Mouse (Mus musculus) granulocyte monocyte progenitor cell, adult 5-6 weeks (primary cell): ENCODE measurements at regions not wholly inside any gene's neighbourhood (a gene's known extent, or its start where the extent isn't known, plus 50 kb on each side); places are given as distances from the start of the nearest gene placed in this dataset.

ENCODE experiments used
- ATAC-seq: replicated peaks from 2 replicates; pipeline ENCODE4 v1.8.0; 2016; ENCODE audit warnings: mild to moderate bottlenecking, moderate TSS enrichment, inconsistent platforms; ENCODE audit not compliant: poor library complexity, severe bottlenecking

DNA sequence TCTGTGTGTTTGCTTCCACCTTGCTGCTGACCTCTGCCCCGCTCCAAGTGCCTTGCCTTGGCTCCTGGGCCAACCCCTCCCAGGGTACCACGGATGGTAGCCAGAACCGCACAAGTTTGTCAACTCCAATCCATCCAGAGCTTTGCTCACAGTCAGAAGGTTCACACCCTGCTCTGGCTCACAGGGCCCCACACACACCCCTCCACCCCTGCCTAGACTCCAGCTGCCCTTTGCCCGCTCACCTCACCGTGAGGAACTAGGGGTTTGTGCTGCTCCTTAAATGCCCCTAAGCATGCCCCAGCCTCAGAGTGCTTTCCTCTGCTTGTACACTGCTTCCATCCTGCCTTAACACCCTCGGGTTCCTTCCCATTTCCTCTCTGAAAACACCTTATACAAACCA, 117.5 kb upstream of the Lhx5 start:
- ATAC-seq: no peak

DNA sequence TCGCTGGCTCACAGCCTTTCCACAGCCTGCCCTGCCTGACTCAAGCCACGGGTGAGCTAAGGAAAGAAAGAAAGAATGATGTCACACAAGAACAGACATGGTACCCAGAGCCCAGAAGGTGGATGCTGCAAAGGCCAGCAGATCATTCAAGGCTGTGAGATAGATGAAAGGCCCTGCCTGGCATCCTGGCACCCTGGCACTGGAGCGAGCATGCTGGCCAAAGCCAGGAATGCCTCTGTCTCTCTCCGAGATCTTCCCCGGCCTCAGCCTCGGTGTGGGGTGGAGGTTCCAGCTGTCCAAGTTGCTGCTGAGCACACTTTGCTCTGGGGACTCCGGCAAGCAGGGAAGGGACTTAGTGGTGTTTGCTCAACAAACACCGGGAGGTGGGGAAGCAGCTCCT, 116.4 kb upstream of the Lhx5 start:
- no peak for ATAC-seq

DNA sequence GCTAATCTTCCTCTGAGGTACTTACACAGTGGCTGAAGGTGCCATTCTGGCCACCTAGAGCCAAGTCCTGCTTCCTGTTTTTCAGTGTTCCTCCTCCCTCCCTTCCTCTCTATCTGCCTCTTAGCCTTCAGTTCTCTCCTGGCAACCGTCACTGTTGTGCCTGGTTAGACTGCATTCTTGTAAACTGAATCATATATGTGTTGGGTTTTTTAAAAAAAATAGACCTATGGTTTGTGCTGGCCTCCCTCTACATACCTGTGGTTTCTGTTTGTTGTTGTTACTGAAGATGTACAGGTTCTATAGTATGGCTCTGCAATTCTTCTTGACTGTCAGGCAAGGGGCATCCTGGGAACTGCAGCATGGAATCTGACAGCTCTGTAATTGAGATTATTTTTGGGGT, 112.5 kb upstream of the Lhx5 start:
- no peak for ATAC-seq

DNA sequence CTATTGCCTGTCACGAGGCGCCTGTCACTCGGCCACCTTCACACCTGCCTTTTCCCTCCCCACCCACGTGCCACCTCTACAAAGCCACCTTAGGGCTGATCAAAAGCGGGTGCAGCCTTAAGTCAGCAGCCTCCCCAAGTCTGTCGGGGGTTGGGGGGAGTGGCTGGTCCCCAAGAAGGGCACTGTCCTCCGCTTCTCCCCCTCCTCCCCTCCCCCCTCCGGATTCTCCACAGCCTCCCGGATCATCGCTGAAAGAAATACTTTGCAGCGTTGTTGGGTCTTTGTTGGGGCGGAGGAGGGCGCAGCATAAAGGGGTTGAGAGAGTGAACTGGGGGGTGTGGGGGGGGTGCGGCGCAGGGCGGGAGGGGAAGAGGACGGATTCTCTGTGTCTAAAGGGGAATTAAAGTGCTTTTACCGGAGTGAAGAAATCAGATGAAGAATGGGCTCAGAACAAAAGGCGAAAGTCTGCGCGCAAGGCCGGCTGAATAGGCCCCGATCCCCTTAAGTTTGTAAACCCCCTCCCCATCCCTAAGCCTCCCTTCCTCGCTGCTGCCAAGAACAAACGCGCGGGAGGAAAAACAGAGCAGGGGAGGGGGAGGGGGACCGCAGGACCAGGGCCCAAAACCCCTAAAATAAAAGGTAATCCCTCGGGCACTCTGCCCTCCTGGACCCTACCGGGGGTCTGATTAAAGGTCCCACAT, 109.3 kb upstream of the Lhx5 start:
- no peak for ATAC-seq

DNA sequence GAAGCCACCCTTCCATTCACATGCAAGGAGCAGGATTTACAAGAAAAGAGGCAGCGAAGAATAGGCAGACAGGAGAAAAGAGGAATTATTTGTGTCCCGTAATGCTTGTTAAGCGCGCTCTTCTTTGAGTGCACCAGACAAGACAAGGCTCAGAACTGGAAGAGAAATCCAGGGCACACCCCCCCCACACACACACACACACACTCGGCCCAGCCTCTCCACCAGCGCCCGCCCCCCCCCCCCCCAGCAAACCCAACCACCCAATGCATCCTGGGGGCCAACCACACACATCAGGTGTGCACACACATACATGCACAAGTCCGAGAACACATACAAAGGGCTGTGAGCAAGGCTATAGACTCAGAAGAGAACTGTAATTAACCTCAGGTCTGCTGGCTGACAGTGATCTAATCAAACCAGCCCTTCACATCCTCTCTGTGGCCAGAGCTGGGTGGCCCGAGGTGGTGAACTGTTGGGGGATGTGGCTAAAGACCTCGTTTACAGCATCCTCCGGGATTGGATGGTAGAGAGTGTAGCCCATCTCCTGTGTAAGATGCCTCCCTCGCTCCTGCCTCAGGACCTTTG, 108.7 kb upstream of the Lhx5 start:
- ATAC-seq: no peak

DNA sequence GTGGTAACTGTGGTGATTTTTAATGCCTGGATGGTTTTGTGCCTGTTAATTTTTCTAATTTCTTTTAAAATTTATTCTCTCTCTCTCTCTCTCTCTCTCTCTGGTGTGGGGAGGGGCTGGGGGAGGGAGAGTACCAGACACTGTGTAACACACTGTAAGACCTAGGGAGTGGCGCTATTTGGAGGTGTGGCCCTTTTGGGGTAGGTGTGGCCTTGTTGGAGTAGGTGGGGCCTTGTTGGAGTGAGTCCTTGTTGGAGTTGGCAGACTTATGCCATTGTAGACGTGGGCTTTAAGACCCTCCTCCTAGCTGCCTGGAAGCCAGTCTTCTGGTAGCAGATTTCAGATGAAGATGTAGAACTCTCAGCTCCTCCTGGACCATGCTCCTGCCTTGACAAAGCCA, 107.4 kb upstream of the Lhx5 start:
- no peak for ATAC-seq

DNA sequence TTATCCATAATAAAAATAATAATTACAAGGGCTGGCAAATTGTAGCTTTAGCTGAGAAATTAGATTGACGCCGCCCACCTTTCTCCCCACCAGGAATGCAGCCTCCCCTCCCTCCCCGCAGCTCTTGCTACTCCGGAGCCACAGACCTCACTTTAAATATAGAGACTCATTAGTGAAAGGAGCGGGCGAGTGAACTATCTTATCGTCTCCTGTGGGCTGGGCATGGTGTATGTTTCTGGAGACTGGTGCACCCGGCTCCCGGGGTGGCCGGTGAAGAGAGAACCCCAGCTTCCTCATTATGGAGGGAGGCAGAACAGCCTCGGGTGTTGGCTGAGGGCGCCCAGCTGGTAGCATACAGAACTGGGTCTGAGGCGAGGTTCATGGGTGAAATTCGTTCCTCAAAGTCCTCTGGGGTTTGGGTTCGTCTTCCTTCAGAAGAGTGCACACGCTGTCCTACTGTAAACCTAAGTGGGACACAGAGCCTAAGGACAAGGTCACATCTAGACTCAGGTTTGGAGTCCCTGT, 106.1 kb upstream of the Lhx5 start:
- no peak for ATAC-seq

DNA sequence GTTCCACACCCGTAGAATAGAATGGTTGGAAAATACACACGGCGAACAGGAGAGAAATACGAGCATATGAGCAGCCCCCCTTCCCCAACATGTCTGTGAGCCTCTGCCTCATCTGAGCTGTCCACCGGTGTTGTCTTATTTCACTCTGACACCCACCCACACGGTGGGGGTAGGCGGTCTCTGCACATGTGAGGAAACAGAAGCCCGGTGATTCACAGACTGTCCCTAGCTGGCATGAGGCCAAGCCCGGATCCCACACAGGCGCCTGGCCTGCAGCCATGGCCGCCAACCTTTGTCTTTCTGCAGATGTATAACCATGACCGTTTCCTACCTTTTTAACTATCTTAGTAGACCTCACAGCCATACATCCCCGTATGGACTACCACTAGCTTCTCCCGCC, 99.5 kb upstream of the Lhx5 start:
- ATAC-seq: no peak

DNA sequence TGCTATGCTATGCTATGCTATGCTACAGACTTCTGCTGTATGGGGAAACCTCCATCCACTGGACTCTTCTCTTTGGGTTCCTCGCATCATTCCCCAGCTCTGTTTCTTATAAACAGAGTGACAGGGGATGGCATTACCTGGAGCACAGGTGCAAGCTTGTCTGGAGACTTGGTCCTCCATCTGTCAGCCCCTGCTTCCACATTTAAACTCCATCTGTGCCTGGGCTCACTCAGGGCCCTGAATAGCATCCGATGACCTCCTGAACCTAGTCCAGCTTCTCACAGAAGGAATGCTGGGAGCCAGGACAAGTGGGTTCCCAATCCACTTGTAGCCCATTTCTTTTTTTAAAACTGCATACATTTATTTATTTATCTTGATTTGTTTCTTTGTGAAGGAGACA, 92.3 kb upstream of the Lhx5 start:
- ATAC-seq: no peak

DNA sequence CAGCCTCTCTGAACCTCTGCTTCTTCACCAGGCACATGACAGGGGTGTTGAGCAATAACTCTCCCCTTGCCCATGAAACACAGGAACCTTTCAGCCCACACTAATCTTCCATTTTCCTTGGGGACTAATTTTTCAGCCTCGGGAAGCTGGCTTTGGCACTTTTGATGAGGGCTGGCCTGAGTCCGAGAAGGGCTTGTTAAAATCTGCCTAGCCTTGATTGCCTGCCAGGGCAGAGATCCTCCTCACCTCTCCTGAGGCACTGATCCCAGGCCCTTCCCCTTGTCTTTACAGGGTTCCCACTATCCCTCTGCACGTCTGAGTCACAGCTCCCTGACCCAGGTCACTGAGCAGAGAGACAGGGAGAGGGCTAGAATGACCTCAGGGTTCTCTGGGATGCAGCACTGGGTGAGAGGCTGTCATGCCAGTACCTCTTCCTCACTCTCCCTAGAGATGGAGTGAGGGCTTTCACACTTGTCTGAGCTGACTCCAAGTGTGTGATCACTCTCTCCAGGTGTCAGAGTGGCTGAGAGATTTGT, 90.7 kb upstream of the Lhx5 start:
- no peak for ATAC-seq

DNA sequence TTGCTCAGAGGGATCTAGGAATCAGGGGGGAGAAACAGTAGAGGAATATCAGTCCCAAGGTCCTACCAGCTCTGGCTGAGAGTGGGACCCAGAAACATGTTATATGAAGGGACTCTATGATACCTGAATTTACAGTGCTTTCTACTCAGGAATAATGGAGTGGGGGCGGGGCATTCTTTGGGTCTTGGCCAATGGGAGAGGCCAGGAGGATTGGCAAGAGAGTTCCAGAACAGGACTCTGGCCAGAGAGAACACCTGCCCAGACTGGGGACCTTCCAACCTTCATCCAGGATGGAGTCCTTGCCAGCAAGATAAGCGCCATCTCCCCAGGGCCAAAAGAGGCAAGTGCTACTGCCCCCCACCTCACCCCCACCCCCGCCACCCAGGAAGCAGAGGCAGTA, 81.0 kb upstream of the Lhx5 start:
- no peak for ATAC-seq

DNA sequence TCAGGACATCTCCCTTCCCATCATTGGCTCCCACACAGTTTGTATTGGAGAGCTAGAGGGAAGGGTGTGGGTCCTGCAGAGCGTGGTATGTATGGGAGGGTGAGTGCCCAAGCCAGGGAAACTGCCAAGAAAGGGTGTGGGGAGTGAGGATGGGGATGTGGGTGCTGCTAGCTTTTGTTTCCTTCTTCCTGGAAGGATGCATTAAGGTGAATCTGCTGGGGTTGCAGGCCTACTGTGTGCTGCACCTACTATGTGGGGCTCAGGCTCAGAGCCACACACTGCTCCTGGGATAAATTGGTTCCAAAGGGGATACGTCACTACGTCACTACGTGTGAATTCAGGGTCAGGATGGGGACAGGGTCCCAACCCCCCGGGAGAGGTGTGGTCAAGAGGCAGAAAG, 79.7 kb upstream of the Lhx5 start:
- ATAC-seq: no peak

DNA sequence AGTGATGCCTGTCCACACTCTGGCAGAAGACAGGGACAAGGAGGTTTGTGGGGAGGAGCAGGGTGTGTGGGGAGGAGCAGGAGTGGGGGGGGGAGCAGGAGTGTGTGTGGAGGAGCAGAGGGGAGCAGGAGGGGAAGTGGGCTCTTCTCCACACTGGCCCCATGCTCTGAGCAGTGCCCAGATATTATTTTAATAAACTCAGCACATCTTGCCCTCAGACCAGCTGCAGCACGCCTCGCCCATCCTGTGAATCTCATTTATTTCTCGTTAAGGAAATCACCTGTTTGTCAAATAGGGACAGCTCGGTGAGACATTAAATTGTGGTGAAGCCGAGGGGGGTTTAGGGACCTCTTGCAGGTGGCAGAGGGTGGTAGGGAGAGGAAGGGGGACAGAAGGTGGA, 77.8 kb upstream of the Lhx5 start:
- no peak for ATAC-seq

DNA sequence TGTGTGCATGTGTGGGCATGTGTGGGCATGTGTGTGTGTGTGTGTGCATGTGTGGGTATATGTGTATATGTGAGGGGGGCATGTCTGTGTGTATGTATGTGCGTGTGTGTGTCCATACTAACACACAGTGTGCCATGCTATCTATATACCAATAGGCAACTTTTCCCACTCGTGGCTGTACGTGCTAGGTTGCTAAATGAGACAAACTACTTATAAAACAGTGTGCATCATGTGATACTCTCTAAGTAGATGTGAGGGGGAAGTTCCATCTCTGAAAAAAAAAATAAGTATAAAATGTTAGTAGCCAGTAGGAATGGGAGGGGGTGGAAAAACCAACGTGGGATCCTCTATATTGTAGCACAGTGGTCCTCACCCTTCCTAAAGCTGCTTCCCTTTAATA, 74.5 kb upstream of the Lhx5 start:
- no peak for ATAC-seq

DNA sequence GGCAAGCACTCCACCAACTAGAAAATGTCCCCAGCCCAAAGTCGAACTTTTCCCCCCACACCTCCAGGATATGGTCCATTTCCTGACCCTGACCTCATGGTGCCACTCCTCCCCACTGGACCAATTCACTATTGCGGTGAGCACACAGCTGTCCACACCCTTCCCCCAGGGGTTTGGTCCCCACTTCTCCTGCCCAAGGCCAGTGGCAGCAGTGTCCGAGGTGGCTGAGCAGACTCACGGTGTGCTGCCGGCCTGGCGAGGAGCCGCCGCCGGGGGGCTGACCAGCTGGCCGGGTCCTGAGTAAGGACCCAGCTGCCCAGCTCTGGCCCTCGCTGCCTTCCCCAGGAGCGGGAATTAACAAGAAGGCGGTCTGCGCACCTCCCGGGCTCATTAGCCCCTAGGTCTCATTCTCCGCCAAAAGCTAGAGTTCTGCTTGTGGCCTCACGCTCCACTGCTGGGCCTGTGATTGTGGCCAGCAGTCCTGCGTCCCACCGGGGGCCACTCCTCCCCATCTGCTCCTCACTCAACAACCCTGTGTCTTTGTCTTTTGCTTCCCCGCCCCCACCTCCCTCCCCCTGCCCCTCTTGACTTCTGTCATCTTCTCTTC, 73.3 kb upstream of the Lhx5 start:
- no peak for ATAC-seq

DNA sequence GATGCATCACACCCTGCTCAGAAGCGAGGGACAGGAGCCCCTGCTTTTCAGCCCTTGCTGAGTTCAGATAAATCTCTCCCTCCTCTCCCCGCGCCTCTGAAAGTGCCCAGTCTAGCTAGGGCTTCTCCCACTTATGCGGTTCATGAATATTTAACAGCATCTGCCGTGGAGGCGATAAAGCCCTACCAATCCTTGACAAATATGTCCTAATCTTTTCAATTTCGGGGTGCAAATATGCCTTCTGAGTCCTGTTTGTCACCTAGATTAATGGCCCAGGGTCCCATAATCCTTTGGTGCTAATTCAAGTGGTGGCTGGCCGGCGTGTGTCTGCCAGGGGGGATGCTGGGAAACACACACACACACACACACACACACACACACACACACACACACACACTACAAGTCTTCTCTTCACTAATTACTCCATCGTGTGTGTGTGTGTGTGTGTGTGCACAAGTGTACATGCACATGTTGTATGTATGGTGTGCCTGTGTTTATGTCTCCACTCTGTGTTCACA, 65.5 kb upstream of the Lhx5 start:
- no peak for ATAC-seq

DNA sequence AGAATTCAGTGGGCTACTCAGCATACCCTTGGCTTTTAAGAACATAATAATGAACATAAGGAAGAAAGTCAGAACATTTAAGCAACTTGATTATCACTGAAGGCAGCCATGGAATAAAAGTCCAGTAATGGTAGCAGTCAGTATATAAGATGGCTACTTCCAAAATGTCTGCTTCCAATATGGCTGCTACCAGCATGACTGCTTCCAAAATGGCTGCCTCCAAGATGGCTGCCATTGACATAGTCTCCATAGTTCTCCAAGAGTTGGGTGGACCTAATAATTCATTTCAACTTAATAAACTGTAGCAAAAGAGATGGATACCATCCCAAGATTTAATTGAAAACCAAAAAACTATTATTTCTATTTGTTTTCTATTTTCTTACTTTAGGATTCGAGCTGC, 62.7 kb upstream of the Lhx5 start:
- no peak for ATAC-seq

DNA sequence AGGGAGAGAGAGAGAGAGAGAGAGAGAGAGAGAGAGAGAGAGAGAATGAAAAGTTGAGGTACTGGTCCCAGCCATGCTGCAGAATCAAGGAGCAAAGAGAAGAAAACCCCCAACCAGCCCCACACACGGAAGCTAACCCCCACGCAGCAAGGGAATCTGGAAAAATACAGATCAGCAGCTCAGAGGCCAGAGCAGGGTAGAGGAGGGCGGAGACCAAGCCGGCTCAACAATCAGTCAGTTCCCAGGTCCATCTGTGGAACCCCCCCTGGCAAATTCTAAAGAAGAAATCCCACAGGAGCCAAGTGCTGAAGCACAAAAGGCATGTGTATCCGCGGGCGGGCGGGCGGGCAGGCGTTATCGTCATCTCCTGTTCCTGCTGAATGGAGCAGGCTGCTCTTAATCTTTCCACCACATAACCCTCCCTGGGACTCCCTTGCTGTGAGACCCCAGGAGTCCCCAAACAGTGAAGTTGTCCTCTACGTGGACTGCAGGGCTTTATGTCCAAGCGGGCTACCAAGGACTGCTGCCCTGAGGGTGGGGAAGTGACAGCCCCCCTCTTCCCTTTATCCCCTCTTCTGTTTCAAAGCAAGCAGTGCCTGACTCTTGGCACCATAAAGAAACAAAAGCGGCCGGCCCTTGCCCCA, 60.2 kb upstream of the Lhx5 start:
- no peak for ATAC-seq

DNA sequence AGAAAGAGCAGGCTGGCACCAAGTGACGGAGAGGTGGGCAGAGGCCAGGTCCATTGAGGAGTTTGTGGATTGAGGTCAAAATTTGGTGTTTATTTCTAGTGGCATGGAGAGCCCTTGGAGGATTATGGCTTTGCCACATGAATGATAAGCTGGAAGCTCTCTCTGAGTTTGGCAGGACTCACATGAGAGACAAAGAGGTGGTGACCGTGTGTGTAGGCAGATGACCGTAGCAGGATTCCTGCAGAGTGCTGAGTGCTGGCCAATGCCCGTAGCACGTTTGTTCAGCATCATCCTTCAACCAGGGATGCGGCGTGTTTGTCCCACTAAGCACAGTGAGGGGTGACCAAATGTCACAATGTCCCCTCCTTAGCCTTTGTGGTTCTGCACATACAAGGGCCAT, 58.1 kb upstream of the Lhx5 start:
- no peak for ATAC-seq
